Mouse (Mus musculus) myocyte (in vitro differentiated cells): Measurements from ENCODE around the gene E030018B13Rik. TPM values are rescaled to one million over a fixed set of nuclear protein-coding genes. Genes with fewer than 3 reads are reported as not detected.
A peak's percentile ranks its signal among the peaks of the same experiment; 100 is the strongest.

Source experiments
- H3K27me3 ChIP-seq: one replicate; pipeline ENCODE4 v1.6.1; 2011; ENCODE audit not compliant: control insufficient read depth, insufficient read depth, insufficient read length
- H3K36me3 ChIP-seq: one replicate; pipeline ENCODE4 v1.6.1; 2011; ENCODE audit not compliant: control insufficient read depth, insufficient read depth
- H3K4me2 ChIP-seq: one replicate; pipeline ENCODE4 v1.6.1; 2011; ENCODE audit warnings: low read depth, control low read depth
- H3K4me3 ChIP-seq: one replicate; pipeline ENCODE4 v1.5.1; 2011; ENCODE audit warnings: mild to moderate bottlenecking, control low read depth, moderate library complexity
- H3K79me2 ChIP-seq: one replicate; pipeline ENCODE4 v1.6.1; 2011; ENCODE audit not compliant: control insufficient read depth, insufficient read depth
- H3ac ChIP-seq: one replicate; pipeline ENCODE4 v1.6.1; 2011; ENCODE audit not compliant: control insufficient read depth, insufficient read length
- CEBPB ChIP-seq: IDR thresholded peaks from 2 replicates; pipeline ENCODE4 v1.6.1; 2011; ENCODE audit warnings: mild to moderate bottlenecking, moderate library complexity; ENCODE audit not compliant: poor library complexity, insufficient read depth, severe bottlenecking
- E2F4 ChIP-seq: IDR thresholded peaks from one replicate; pipeline ENCODE4 v1.6.1; 2011; ENCODE audit warnings: mild to moderate bottlenecking, control low read depth, moderate library complexity; ENCODE audit not compliant: insufficient read depth
- MAX ChIP-seq: IDR thresholded peaks from one replicate; pipeline ENCODE4 v1.6.1; 2011; ENCODE audit warnings: low read depth, mild to moderate bottlenecking, control low read depth
- MYOD1 ChIP-seq, 3 experiments: IDR thresholded peaks; one replicate each; pipeline ENCODE4 v1.6.1; 2011; ENCODE audit warnings: control low read depth in 2 of 3, low read depth in 2 of 3, mild to moderate bottlenecking in 2 of 3, moderate library complexity in 1 of 3; ENCODE audit not compliant: insufficient read length in 2 of 3, control insufficient read depth in 1 of 3
- MYOG ChIP-seq, 3 experiments: IDR thresholded peaks; one replicate each; pipeline ENCODE4 v1.6.1; 2011; ENCODE audit warnings: control low read depth in 2 of 3, low read depth in 2 of 3, mild to moderate bottlenecking in 2 of 3; ENCODE audit not compliant: insufficient read length in 2 of 3, control insufficient read depth in 1 of 3, insufficient read depth in 1 of 3
- POLR2A ChIP-seq: IDR thresholded peaks from one replicate; pipeline ENCODE4 v1.6.1; 2011; ENCODE audit warnings: low read depth, mild to moderate bottlenecking, control low read depth, moderate library complexity; ENCODE audit not compliant: insufficient read length
- POLR2AphosphoS2 ChIP-seq: IDR thresholded peaks from one replicate; pipeline ENCODE4 v1.6.1; 2011; ENCODE audit warnings: low read depth, control low read depth; ENCODE audit not compliant: insufficient read length
- REST ChIP-seq: IDR thresholded peaks from one replicate; pipeline ENCODE4 v1.6.1; 2011; ENCODE audit warnings: mild to moderate bottlenecking, control low read depth, moderate library complexity; ENCODE audit not compliant: insufficient read depth, insufficient read length
- SRF ChIP-seq: IDR thresholded peaks from one replicate; pipeline ENCODE4 v1.6.1; 2011; ENCODE audit warnings: low read depth; ENCODE audit not compliant: control insufficient read depth, insufficient read length
- TCF12 ChIP-seq: IDR thresholded peaks from one replicate; pipeline ENCODE4 v1.6.1; 2011; ENCODE audit warnings: mild to moderate bottlenecking, control low read depth; ENCODE audit not compliant: poor library complexity, insufficient read depth, severe bottlenecking
- TCF3 ChIP-seq: IDR thresholded peaks from one replicate; pipeline ENCODE4 v1.6.1; 2011; ENCODE audit warnings: low read depth, control low read depth; ENCODE audit not compliant: insufficient read length
- USF1 ChIP-seq: IDR thresholded peaks from one replicate; pipeline ENCODE4 v1.6.1; 2011; ENCODE audit warnings: low read depth, mild to moderate bottlenecking, control low read depth, moderate library complexity
- polyA plus RNA-seq: library from polyadenylated mRNA; unstranded; fragments of >200 nt; fragmentation: generic; extraction: Trizol; gene quantifications from one replicate; pipeline ENCODE4 v1.2.1, GENCODE M21; 2012; ENCODE audit warnings: missing spikeins

E030018B13Rik gene
- polyA plus RNA-seq, 1 experiment: 0.17 TPM

DNA sequence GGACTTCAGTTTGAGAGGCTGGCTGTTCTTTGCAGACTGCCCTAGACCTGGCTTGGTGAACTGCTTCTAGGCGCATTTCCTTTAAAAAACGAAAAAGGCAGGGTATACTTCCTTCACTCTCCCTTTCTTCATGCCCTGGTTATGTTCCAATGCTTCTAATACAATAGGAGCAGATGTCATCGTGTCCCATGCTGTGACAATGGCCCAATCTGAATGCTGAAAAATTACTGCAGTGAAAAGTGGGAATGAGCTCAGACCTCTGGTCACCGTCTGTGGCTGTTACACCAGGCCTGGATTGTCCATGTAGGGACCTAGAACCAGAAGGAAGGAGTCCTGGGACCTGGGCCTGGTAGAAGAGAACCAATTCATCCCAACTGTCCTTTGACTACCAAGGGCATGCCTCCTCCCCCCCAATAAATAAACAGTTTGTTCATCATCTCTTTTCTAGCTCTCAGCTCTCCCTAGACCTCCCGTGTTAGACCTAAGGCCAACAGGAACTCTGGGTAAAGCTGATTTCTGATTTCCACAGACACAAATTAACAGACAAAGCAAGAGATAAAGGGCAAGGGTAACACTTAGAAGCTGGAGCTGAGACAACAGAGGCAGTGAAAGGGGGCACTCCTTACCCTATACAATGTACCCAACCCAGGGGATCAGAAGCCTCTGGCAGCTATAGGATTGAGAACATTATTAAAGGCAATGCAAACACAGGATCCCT, 8.7 kb upstream of the E030018B13Rik start:
- H3K27me3 ChIP-seq: no peaks in the 10 kb centered on the region
- no peak overlapping the region for H3K4me3 ChIP-seq
- H3ac ChIP-seq: no peak overlapping the region
- no peak overlapping the region for H3K4me2 ChIP-seq
- peaks cover 93% of the 10 kb centered on the region for H3K79me2 ChIP-seq
- TF ChIP-seq TCF12 (no peak), SRF (no peak), MYOG (IDR thresholded peaks at IDR 0.05; ENCODE audit: control insufficient read depth in 1 of 3, insufficient read depth in 1 of 3, insufficient read length in 2 of 3, low read depth in 2 of 3) (no peak), MYOD1 (IDR thresholded peaks at IDR 0.05; ENCODE audit: control insufficient read depth in 1 of 3, insufficient read length in 2 of 3, low read depth in 2 of 3) (no peak), TCF3 (no peak), E2F4 (no peak), CEBPB (no peak), POLR2AphosphoS2 (no peak)
- no peaks in the 10 kb centered on the region for H3K36me3 ChIP-seq

- Histone ChIP-seq H3K36me3 (no peaks in the 10 kb centered on the region), H3K4me3 (no peak overlapping the region), H3ac (no peak overlapping the region), H3K4me2 (peak overlapping the region; percentile 33), H3K27me3 (no peaks in the 10 kb centered on the region), H3K79me2 (peaks cover 93% of the 10 kb centered on the region)
- no peak for TF ChIP-seq MAX
- TF ChIP-seq MYOG (IDR thresholded peaks at IDR 0.05; ENCODE audit: control insufficient read depth in 1 of 3, insufficient read depth in 1 of 3, insufficient read length in 2 of 3, low read depth in 2 of 3): no peak
- TF ChIP-seq POLR2AphosphoS2: no peak
- TF ChIP-seq SRF: no peak
- no peak for TF ChIP-seq MYOD1 (IDR thresholded peaks at IDR 0.05; ENCODE audit: control insufficient read depth in 1 of 3, insufficient read length in 2 of 3, low read depth in 2 of 3)
- TF ChIP-seq REST: no peak
Observed at GRCm38 (mm10) chr7:63908496-63909285, 8.0 kb upstream of the E030018B13Rik start.

GRCm38 (mm10) chr7:63910225-63910624, 6.4 kb upstream of the E030018B13Rik start:
- TF ChIP-seq TCF3 (no peak), CEBPB (no peak), MYOG (IDR thresholded peaks at IDR 0.05; ENCODE audit: control insufficient read depth in 1 of 3, insufficient read depth in 1 of 3, insufficient read length in 2 of 3, low read depth in 2 of 3) (no peak), MAX (no peak), USF1 (no peak), E2F4 (no peak), TCF12 (no peak), MYOD1 (IDR thresholded peaks at IDR 0.05; ENCODE audit: control insufficient read depth in 1 of 3, insufficient read length in 2 of 3, low read depth in 2 of 3) (no peak), POLR2A (no peak), SRF (no peak), POLR2AphosphoS2 (no peak), REST (no peak)
- no peak overlapping the region for H3K4me3 ChIP-seq
- H3K36me3 ChIP-seq: no peaks in the 10 kb centered on the region
- H3K4me2 ChIP-seq: no peak overlapping the region
- no peak overlapping the region for H3ac ChIP-seq
- peaks cover 93% of the 10 kb centered on the region for H3K79me2 ChIP-seq
- no peaks in the 10 kb centered on the region for H3K27me3 ChIP-seq

DNA sequence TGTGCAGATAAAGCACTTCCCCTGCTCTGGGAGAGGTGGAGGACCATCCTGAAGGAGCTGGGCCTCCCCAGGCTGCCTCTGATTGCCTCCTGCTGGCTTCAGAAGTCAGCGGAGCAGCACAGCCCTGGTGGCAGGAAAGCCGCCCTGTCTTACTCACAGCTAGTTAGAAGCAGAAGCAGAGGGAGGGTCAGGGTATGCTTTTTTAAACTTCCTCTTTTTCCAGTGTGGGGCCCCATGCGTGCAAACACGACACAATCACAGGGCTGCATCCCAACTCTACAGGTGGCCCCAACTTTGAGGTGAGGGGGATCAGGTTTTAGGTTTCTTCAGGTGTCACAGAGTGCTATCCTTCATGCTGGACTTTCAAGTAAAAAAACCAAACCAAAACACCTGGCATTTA, 5.7 kb upstream of the E030018B13Rik start:
- TF ChIP-seq E2F4: no peak
- TF ChIP-seq TCF12: no peak
- no peak for TF ChIP-seq MYOD1 (IDR thresholded peaks at IDR 0.05; ENCODE audit: control insufficient read depth in 1 of 3, insufficient read length in 2 of 3, low read depth in 2 of 3)
- no peak for TF ChIP-seq POLR2AphosphoS2
- TF ChIP-seq REST: no peak
- TF ChIP-seq MYOG (IDR thresholded peaks at IDR 0.05; ENCODE audit: control insufficient read depth in 1 of 3, insufficient read depth in 1 of 3, insufficient read length in 2 of 3, low read depth in 2 of 3): no peak
- no peak for TF ChIP-seq CEBPB
- no peak for TF ChIP-seq SRF
- no peak for TF ChIP-seq POLR2A
- TF ChIP-seq USF1: no peak
- no peak for TF ChIP-seq TCF3
- TF ChIP-seq MAX: no peak
- H3ac ChIP-seq: no peak overlapping the region
- no peaks in the 10 kb centered on the region for H3K36me3 ChIP-seq
- H3K27me3 ChIP-seq: no peaks in the 10 kb centered on the region
- H3K4me3 ChIP-seq: no peak overlapping the region
- peak overlapping the region; percentile 57 for H3K4me2 ChIP-seq
- H3K79me2 ChIP-seq: peaks cover 93% of the 10 kb centered on the region
